Mouse (Mus musculus) ES-E14 (cell line): Measurements from ENCODE around the gene Dlg2.

Experiments used
- HCFC1 ChIP-seq: IDR thresholded peaks from 2 replicates; pipeline ENCODE4 v1.6.1; 2012; ENCODE audit warnings: low read length, inconsistent platforms, borderline replicate concordance; ENCODE audit not compliant: insufficient read depth
- ZC3H11A ChIP-seq: IDR thresholded peaks from 2 replicates; pipeline ENCODE4 v1.6.1; 2012; ENCODE audit warnings: low read depth, mild to moderate bottlenecking, inconsistent platforms, low read length, borderline replicate concordance

GRCm38 (mm10) chr7:92398841-92399240, 1922.4 kb downstream of the Dlg2 start:
- no peak for TF ChIP-seq HCFC1
- no peak for TF ChIP-seq ZC3H11A
